Mouse (Mus musculus) frontal cortex, postnatal 10 days (tissue): ENCODE data around the gene Teddm1a.
"Not testable (repeated sequence)": the region's sequence is repeated elsewhere in the genome, so short reads cannot be mapped to it uniquely, and the experiment has no call there.

Experiments used
- DNase-seq, 2 experiments: peaks; one replicate each; pipeline ENCODE4 v3.0.0; 2022; ENCODE audit warnings: low spot score in 2 of 2, mixed read lengths in 1 of 2

Gene Teddm1a

GRCm38 (mm10) chr1:153891442-153891841 is at the start of gene Teddm1a:
TSS of gene Teddm1a (plus strand) at chr1:153891742.
- no peak for DNase-seq

GRCm38 (mm10) chr1:153842121-153842740 is 49.3 kb upstream of the Teddm1a start:
- DNase-seq = no peak

DNA sequence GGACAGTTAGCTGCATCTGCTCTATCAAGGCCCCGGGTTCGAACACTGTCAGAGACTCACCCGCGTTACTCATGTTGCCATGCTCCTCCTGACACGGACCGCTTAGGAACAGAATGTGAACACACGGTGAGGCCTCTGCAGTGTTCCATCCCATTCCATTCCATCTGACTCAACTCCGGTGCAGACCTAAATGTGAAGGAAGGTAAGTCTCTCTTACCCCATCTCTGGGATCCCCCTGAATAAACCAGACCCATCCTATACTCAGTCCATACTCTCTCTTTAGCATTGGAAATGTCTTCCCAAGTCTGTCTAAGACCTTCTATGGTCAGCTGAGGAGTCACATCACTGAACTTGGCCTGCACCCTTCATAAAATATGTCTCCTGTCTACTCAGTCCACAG is 47.5 kb upstream of the Teddm1a start, which contains the start of gene Rgsl1:
Rgsl1 (minus strand) TSS at position 101 of the 400 bp plus-strand sequence.
- no peak for DNase-seq

DNA sequence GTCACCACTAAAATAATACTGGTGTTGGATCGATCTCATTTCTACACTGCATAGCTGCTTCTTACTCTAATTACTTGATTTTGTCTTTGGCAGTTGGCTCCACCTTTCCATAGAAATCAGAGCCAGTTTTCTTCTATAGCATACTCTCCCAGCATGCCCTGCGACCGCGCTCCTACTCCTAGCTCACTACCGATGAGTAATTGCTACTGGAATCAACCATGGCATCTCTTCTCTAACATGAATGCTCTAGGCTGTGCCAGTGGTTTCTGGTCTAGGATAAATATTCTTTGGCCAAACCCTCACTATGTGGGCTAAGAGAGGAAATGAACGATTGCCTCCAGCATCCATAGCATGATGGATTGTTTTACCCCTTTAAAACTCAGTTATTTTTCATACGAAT is 45.1 kb upstream of the Teddm1a start:
- DNase-seq = no peak

DNA sequence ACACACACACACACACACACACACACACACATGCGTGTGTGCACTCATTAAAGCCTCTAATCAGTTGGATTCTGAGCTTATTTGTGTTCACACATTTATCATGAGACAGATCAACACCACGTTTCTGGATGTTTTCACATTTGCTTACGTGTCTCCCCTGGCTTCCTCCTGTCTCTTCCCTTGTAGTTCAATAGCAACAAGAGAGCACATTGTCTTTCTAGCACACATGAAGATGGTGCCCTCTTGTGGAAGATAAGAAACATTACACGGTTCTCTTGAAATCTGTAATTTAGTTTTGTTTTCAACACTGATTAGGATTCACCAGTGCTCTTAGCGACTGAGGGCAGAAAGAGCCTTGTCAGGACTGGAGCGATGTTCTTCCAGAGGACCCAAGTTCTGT is 44.7 kb upstream of the Teddm1a start:
- DNase-seq = no peak

- not testable (repeated sequence) for DNase-seq
Observed at GRCm38 (mm10) chr1:153852696-153853095, 38.8 kb upstream of the Teddm1a start.

DNA sequence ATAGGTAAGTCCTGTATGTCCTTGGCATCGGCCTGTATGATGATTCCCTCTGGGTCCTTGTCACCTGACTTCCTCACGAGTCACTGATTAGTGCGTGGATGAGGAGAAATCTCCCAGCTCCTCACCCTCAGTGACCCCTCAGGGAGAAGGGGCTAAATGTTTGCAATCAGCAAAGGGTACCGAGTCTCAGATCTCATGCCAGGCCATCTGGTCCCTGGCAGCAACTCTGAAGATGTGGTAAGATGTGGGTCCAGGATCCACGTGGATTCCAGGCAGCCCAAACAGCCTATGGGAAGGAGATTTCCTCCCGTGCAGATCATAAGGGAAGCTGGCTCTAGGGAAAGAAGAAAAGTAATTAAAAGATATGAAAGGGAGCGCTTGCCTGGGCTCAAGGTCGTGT is 35.6 kb upstream of the Teddm1a start:
- no peak for DNase-seq

- DNase-seq = no peak
Observed at GRCm38 (mm10) chr1:153874045-153874444, 17.5 kb upstream of the Teddm1a start, which contains the start of gene Teddm1b. TSS of gene Teddm1b (plus strand) at chr1:153874345.

GRCm38 (mm10) chr1:153880391-153880790 is 11.2 kb upstream of the Teddm1a start:
- DNase-seq = not testable (repeated sequence)

DNA sequence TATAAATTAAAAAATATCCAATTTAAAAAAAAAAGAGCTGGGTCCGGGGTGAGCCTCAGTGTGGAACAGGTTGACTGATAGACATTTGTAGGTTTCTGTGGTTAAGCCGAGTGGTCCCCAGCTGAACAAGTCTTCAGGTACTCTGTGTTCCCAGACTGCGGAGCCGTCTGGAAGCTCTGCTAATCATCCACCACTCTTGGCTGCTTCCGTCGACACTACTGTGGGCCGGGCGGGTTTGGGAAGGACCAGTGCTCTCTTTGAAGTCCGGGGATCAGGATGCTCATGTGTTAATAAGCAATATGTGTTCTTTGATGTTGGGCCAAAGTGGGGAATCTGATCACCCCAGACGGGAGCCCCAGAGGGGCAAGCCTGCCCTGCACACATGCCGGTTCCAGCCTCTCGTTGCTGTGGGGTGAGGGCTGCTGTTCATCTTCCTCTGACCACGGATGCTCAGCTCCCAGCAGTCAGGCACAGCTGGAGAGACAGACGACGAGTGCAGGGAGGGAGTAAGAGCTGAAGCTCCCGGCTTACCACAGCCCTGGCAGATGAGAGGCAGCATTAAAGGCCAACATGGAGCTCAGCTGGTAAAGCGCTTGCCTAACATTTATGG is 5.4 kb upstream of the Teddm1a start:
- DNase-seq = no peak

GRCm38 (mm10) chr1:153890121-153890520 is 1.4 kb upstream of the Teddm1a start:
- DNase-seq = no peak

- DNase-seq = no peak
Observed at GRCm38 (mm10) chr1:153893746-153894145, 2.2 kb downstream of the Teddm1a start.

DNA sequence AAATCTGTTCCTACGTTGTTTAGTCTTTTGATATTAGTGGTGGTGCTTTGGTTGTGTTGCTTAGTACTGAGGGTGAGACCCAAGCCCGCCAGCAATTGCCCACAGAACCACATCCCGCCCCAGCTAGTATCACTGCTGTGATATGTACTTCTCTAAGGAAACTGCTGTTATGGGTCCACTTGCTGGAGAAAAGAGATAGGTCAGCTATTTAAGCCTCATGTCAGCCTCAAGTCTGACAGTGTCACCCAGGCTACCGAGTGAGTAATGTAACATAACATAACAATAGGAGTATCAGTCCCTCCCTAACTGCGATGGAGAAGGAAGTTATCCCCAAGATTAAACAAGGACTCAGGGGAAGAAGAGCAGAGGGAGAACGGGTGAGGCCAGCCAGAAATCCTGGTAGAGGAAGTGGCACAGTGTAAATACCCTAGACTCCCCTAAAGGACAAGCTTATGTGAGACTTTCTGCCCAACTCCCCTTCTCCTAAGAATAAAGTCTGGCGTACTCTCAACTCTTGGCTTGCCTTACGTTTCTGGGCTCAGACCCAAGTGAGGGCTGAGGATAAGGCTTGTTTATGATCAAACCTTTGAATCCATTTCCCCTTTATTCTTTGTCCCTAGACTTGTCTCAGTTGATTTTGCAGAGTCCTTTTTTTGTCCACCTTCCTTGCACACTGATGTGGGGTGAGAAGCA is 2.8 kb downstream of the Teddm1a start:
- DNase-seq = no peak

DNA sequence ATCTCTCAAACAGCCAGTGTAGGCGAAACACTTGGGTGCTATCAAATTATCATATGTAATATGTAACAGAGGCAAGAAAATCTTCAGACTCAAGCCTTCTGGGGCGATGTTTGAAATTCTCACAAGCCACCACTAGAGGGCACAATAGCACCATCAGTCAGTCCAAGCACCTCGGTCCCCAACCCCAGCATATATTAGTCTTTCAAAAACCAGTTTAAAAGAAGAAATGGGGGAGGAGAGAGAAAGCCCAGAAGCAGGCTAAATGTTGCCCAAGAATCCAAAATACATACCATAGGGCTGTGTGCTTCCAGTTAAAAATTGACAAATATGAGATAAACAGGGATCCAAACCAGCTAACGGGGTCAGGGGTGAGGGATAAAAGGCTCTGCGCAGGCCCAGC is 3.4 kb downstream of the Teddm1a start:
- peak; percentile 59 to 79 for DNase-seq

DNA sequence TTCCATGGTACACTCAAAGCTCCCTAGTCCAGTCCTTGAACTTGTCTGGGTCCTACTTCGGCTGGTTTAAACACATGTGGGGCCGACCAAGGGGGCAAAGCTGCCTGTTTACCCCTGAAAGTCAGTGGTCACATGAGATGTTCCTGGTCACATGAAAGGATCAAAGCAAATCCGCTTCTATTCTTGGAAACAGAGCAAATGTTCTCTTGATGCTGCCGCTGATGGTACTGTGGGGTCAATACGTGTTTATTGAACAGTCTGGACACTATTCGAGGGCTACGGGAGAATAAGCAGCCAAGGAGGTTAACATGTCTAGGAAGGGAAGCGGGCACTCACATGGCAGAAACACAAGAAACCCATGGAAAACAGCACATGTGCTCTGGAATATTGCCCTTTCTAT is 5.7 kb downstream of the Teddm1a start:
- DNase-seq = no peak

DNA sequence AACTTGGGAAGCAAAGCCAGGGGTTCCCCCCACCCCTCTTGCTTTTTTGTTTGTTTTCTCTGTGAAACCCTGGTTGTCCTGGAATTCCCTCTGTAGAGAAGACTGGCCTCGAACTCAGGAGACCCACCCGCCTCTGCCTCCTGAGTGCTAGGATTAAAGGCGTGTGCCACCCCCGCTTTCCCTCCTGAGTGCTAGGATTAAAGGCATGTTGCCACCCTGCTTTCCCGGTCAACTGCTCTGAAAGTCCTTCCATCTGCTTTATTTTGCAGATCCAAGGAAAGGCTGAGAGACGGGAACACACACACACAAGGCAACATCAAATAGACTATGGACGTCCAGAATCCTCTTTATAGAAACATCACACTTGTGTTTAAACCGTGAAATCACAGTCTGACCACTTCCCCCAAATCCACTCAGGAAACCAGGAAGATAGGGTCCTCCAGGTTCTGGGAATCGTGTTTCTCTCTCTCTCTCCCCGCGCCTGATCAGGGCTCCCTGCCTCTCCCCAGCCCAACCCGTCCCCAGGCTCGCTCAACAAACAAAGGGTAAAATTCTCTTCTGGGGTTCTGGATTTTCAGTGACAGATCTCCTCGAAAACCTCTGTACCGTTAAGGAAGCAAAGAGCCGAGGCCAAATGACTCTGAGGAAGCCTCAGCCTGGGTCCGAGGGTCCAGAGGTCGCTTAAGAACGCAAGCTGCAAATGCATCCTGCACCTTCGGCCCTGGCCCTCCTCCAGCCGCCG is 7.6 kb downstream of the Teddm1a start:
- no peak for DNase-seq

DNA sequence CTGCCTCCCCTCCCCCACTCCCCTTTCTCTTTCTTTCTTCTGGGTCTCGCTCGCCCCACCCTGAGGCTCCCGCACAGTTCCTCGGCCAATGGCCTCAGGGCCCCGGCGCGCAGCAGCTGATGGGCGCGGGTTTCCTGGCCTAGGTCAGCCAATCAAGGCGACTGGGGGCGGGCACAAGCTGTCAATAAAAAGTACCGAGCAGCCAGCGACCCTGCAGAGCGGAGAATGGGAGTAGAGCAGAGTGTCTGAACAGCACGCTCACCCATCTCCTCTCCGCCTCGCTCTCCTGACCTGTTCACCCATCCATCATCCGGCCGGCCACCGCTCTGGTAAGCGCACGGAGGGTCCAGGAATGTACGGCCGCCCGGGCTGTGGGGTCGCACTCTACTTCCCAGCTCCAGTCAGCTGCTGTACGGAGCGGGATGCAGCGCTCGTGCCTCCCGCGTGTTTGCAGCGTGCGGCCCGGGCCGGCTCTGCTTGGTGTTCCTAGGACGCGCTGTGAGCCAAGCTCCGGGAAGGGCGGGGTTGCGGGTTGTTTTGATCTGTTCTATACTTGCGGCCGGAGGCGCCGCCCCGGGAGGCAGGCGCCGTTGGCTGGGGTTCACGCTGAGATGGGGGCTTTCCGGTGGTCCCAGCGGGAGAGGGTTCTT is 8.3 kb downstream of the Teddm1a start, which contains the start of the genes Glul and Teddm2:
Glul (plus strand) TSS at position 214 of the 650 bp plus-strand sequence.
Teddm2 (minus strand) TSS at position 498 of the 650 bp plus-strand sequence.
- DNase-seq = peak; percentile 95

DNA sequence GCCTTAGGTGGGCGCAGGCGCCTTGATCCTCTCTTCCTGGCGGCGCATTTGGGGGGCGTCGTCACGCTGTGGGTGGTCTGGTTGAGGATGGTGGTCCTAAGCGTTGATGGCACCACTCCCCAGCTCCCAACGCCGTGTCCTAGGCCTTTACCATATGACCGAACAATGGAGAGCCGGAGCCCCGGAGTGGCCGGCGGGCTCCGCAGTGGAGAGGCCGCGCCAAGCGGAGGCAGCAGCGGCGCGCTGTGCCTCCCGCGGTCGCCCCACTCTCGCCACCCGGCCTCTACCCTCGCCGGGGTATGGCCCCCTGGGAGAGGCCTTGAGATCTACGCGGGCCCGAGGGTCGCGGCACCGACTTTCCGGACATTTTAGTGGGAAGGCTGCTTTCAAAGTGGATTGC is 8.8 kb downstream of the Teddm1a start:
- no peak for DNase-seq

DNA sequence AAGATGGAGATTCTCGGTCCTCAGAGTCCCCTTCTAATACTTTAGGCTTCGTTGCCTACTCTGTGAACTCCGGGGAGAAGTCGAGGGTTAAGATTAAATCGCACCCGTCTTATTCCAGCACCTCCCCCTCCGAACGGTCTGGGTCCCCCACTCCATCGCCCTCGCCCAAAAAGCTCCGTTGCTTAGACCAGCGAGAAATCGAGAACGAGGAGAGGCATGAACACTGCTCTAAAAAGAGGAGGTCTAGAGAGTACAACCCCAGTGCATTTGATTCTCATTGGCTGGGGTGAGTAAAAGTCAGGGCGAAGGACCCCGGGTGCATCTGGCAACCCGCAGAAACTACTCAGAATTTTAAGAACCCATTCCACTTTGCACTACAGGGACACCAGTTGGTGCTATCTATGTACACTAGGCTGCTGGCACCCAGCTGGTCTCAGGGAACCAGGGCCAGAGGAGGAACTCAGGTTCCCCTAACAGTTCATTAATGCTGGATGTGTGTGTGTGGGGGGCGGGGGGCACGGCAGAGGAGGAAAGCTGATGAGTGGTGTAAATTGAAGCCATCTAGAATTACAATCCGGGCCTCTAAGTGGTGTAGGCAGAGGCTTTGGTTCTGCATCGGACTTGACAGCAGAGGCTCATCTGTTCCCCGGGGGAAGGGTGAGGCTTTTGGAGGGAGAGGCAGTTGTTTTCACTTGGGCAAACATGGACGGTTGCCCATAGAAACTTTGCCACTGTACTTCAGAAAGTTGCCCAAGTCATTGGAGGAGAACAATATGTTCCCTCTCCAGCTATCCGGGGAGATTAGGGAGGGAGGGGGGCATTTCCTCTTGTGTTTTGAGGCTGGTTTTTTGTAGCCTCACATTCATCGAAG is 9.6 kb downstream of the Teddm1a start:
- no peak for DNase-seq

DNA sequence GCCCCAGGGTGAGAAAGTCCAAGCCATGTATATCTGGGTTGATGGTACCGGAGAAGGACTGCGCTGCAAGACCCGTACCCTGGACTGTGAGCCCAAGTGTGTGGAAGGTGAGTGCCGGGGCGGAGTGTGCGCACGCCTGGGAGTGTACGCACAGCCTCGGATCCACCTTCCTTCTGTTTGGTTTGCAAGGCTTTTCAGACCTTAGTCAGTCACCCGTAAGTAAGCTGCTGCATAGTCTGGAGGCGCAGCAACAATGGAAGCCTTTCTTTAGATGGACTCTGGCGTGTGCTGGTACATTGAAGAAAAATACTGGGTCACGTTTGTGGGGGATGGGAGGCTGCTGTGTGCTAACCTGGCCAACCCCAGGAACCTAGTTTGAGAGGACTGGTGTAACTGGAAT is 11.5 kb downstream of the Teddm1a start:
- no peak for DNase-seq

- no peak for DNase-seq
Observed at GRCm38 (mm10) chr1:153904236-153904635, 12.7 kb downstream of the Teddm1a start.
